Mouse (Mus musculus) ZHBTc4 (cell line): Measurements from ENCODE around the gene Olfr398.
A peak's percentile ranks its signal among the peaks of the same experiment; 100 is the strongest.

ENCODE experiments used
- DNase-seq: peaks from one replicate; pipeline ENCODE4 v3.0.0-alpha.2; 2011; ENCODE audit warnings: low read depth, low spot score

The Olfr398 gene

DNA sequence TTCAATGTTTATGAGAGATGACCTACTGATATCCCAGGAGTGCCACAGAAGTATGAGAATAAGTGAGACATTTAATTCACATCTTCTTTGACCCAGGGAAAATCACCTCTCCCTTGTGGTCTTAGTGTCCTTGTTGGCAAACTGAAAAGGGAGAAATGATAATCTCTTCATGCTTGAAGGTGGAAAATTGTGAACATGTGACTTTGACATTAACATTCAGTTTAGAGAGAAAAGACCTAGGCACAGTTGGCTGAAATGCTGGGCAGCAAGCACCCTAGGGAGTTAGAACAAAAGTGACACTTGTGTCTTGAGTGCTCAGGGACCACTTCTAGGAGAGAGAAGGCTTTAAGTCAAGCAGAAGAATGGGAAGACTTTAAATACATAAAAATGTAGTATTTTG is at the start of gene Olfr398:
Gene Olfr398 (minus strand): TSS at position 101 of the 400 bp plus-strand sequence.
- no peak for DNase-seq

- peak; percentile 13 for DNase-seq
Measured at GRCm38 (mm10) chr11:73993115-73993514, 2.9 kb upstream of the Olfr398 start.

DNA sequence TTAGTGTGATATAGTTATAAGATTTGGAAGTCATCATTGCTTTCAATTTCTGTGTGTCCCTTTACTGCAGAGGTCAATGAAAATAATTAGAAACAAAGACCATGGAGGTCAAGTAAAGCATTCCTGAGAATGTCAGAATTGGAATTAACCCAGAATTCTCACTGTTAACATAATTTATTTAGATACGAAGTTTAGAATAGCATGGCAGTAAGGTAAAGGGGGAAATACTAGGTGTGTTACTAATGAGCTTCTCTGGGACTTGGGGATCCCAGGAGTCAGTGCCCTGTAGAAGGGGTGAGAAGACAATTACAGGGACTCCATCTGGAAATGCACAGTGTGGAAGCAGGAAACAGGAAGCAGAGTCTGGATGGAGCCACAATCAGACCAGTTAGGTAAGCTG is 29.7 kb downstream of the Olfr398 start, which contains the start of gene Olfr397:
Gene Olfr397 (plus strand): TSS at position 301 of the 400 bp plus-strand sequence.
- no peak for DNase-seq

DNA sequence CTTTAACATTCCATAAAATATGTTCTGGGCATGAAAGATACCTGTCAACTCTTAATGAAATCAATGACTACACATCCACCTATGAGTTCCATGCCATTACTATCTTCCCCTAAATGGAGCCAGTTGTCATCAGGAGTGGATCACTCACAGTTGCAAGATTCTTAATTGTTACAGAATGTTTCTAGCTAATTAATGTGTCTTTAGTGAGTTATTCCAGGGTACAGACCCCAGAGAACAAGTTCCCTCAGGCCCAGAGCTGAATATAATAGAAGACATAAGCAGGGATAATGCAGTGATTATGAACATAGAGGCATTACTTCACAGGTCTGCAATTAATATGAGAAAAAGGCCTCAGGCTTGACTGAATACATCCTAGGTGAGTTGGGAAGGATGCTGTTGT is 53.8 kb downstream of the Olfr398 start, which contains the start of gene Olfr23:
Gene Olfr23 (plus strand): TSS at position 301 of the 400 bp plus-strand sequence.
- DNase-seq = no peak
